Mouse (Mus musculus): ENCODE measurements at regions not wholly inside any gene's neighbourhood (a gene's known extent, or its start where the extent isn't known, plus 50 kb on each side); places are given as distances from the start of the nearest gene placed in this dataset.

DNA sequence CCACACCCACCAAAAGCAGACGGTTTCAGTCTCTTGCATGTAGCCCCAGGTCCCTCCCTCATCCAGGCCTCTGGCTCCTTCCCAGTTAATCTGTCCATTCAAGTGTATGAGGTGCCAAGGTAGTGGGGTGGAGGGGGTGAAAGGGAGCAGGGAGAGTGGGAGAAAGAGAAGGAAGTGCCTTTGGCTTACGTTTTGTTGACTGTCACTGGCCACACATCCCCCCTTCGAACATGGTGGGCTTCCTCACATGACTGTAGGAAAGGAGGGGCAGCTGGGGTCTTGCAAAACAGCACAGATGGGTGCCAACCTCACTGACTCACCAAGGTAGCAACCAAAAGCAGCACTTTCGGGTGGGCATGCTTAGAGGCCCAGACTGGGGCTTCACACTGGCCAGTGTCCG lies 68.9 kb downstream of the Uncx start:
- TF ChIP-seq CTCF (IDR thresholded peaks at IDR 0.05; ENCODE audit: extremely low read depth, insufficient read length, insufficient replicate concordance, low read depth, low read length) (no peak), POLR2A (IDR thresholded peaks at IDR 0.05; ENCODE audit: low read depth, low read length) (no peak)
